Comparison of ENCODE assay signal across 8 mouse cellular contexts in genomic region chr4:129821087-129821616, GRCm38 (mm10). TPM values are rescaled to one million over a fixed set of nuclear protein-coding genes. Genes with fewer than 3 reads are reported as not detected.
DNase-seq lines count a peak whose midpoint lies in the region; ATAC-seq and TF ChIP-seq lines count a peak whose summit lies in the region.

No protein-coding gene starts in this region.

- H3K9me3 ChIP-seq in kidney, embryonic 15.5 days (replicated peaks): no peaks in the 10 kb centered on the region
- H3K9me3 ChIP-seq in G1E (replicated peaks): no peaks in the 10 kb centered on the region
- no peaks in the 10 kb centered on the region for H3K9me3 ChIP-seq in embryonic facial prominence, embryonic 15.5 days (replicated peaks)
- H3K9me3 ChIP-seq in limb, embryonic 11.5 days (ENCODE audit: control insufficient read depth, low read length): no peaks in the 10 kb centered on the region
- no peaks in the 10 kb centered on the region for H3K9me3 ChIP-seq in neural tube, embryonic 13.5 days

- H3K36me3 ChIP-seq in kidney, embryonic 15.5 days: no peaks in the 10 kb centered on the region
- peaks cover 29% of the 10 kb centered on the region for H3K36me3 ChIP-seq in G1E (replicated peaks)
- no peaks in the 10 kb centered on the region for H3K36me3 ChIP-seq in embryonic facial prominence, embryonic 15.5 days
- H3K36me3 ChIP-seq in limb, embryonic 11.5 days (ENCODE audit: control insufficient read depth, insufficient read depth, low read length): no peaks in the 10 kb centered on the region
- H3K36me3 ChIP-seq in neural tube, embryonic 13.5 days: no peaks in the 10 kb centered on the region

- no peak for ATAC-seq in kidney, embryonic 15.5 days (replicated peaks; ENCODE audit: low FRiP score)
- ATAC-seq in G1E (ENCODE audit: extremely low read depth, insufficient number of reproducible peaks, low FRiP score, poor library complexity, severe bottlenecking): no peak
- ATAC-seq in embryonic facial prominence, embryonic 15.5 days (ENCODE audit: insufficient number of reproducible peaks, low FRiP score, low TSS enrichment, low read depth): no peak
- ATAC-seq in limb, embryonic 11.5 days (ENCODE audit: insufficient number of reproducible peaks, low FRiP score, low TSS enrichment, low read depth): no peak
- no peak for ATAC-seq in neural tube, embryonic 13.5 days (ENCODE audit: low read depth)

- under 1% methylated on average over 16 of the region's 16 CpGs for whole genome bisulfite sequencing in kidney, embryonic 15.5 days
- under 1% methylated on average over 16 of the region's 16 CpGs for WGBS in embryonic facial prominence, embryonic 15.5 days
- WGBS in limb, embryonic 11.5 days: 2% methylated on average over 16 of the region's 16 CpGs
- WGBS in neural tube, embryonic 13.5 days: 2% methylated on average over 16 of the region's 16 CpGs

- DNase-seq in kidney, adult 8-10 months: no peak
- no peak for DNase-seq in G1E (ENCODE audit: low spot score)
- no peak for DNase-seq in limb, embryonic 11.5 days (ENCODE audit: low spot score)
- DNase-seq in cerebellum, postnatal 4 days (ENCODE audit: low spot score in 2 of 2): no peak
- no peak for DNase-seq in spleen, postnatal 14 days (ENCODE audit: low spot score in 2 of 2)

- H3K27ac ChIP-seq in kidney, embryonic 15.5 days: peak overlapping the region; percentile 94
- H3K27ac ChIP-seq in embryonic facial prominence, embryonic 15.5 days (replicated peaks): peak overlapping the region; percentile 95
- H3K27ac ChIP-seq in limb, embryonic 11.5 days (replicated peaks; ENCODE audit: low read depth, low read length): peak overlapping the region; percentile 92
- H3K27ac ChIP-seq in neural tube, embryonic 13.5 days (replicated peaks): peak overlapping the region; percentile 97

- H3K9ac ChIP-seq in kidney, embryonic 15.5 days: peak overlapping the region; percentile 97
- peak overlapping the region; percentile 93 for H3K9ac ChIP-seq in embryonic facial prominence, embryonic 15.5 days
- H3K9ac ChIP-seq in limb, embryonic 11.5 days (ENCODE audit: low read length): peak overlapping the region; percentile 94
- H3K9ac ChIP-seq in neural tube, embryonic 13.5 days: peak overlapping the region; percentile 97

- H3K27me3 ChIP-seq in kidney, embryonic 15.5 days: no peaks in the 10 kb centered on the region
- no peaks in the 10 kb centered on the region for H3K27me3 ChIP-seq in G1E (ENCODE audit: insufficient read depth, low read length)
- no peaks in the 10 kb centered on the region for H3K27me3 ChIP-seq in embryonic facial prominence, embryonic 15.5 days
- no peaks in the 10 kb centered on the region for H3K27me3 ChIP-seq in limb, embryonic 11.5 days (ENCODE audit: control insufficient read depth, insufficient read depth, low read length)
- H3K27me3 ChIP-seq in neural tube, embryonic 13.5 days: no peaks in the 10 kb centered on the region

- peak overlapping the region; percentile 77 for H3K4me2 ChIP-seq in kidney, embryonic 15.5 days
- H3K4me2 ChIP-seq in embryonic facial prominence, embryonic 15.5 days (replicated peaks): peak overlapping the region; percentile 76
- peak overlapping the region; percentile 50 for H3K4me2 ChIP-seq in limb, embryonic 11.5 days (ENCODE audit: low read depth, severe bottlenecking)
- peak overlapping the region; percentile 81 for H3K4me2 ChIP-seq in neural tube, embryonic 13.5 days

- H3K4me1 ChIP-seq in kidney, embryonic 15.5 days: peaks cover 52% of the 10 kb centered on the region
- peaks cover 58% of the 10 kb centered on the region for H3K4me1 ChIP-seq in G1E (ENCODE audit: insufficient read depth, low read depth, low read length)
- peaks cover 44% of the 10 kb centered on the region for H3K4me1 ChIP-seq in embryonic facial prominence, embryonic 15.5 days
- H3K4me1 ChIP-seq in limb, embryonic 11.5 days (ENCODE audit: control insufficient read depth, insufficient read depth, low read length): peaks cover 19% of the 10 kb centered on the region
- H3K4me1 ChIP-seq in neural tube, embryonic 13.5 days (replicated peaks): peaks cover 42% of the 10 kb centered on the region

- no peak for TF ChIP-seq CTCF in G1E (IDR thresholded peaks at IDR 0.05; ENCODE audit: low read depth, low read length)

- H3K4me3 ChIP-seq in kidney, embryonic 15.5 days (replicated peaks): peak overlapping the region; percentile 68
- H3K4me3 ChIP-seq in G1E (ENCODE audit: low read depth, low read length): peak overlapping the region; percentile 100
- peak overlapping the region; percentile 97 for H3K4me3 ChIP-seq in embryonic facial prominence, embryonic 15.5 days (replicated peaks)
- H3K4me3 ChIP-seq in limb, embryonic 11.5 days (ENCODE audit: low read depth, low read length): peak overlapping the region; percentile 93
- peak overlapping the region; percentile 88 for H3K4me3 ChIP-seq in neural tube, embryonic 13.5 days

RNA-seq across cellular contexts. Expression of gene Ptp4a2, which starts 10.1 kb away (rescaled TPM):
- 311 and 374 TPM in 2 replicates for polyA plus RNA-seq in kidney, embryonic 15.5 days (2015; fragmentation: Nextera tagmentation; extraction: Ambion mirVana)
- total RNA-seq in G1E (2014; fragmentation: Nextera tagmentation) (712 and 801 TPM in 2 replicates), G1E (2017) (371 and 464 TPM in 2 replicates)
- 37.5 and 45.6 TPM in 2 replicates for polyA plus RNA-seq in G1E (2012)
- 316 and 324 TPM in 2 replicates for polyA plus RNA-seq in embryonic facial prominence, embryonic 15.5 days (2015; fragmentation: Nextera tagmentation; extraction: Ambion mirVana)
- polyA plus RNA-seq in limb, embryonic 11.5 days (2014; fragmentation: Nextera tagmentation; extraction: Ambion mirVana): 315 and 335 TPM in 2 replicates
- polyA plus RNA-seq in neural tube, embryonic 13.5 days (2015; fragmentation: Nextera tagmentation; extraction: Ambion mirVana): 288 and 293 TPM in 2 replicates
